Mouse (Mus musculus): ENCODE measurements around the gene Prkce.

DNA sequence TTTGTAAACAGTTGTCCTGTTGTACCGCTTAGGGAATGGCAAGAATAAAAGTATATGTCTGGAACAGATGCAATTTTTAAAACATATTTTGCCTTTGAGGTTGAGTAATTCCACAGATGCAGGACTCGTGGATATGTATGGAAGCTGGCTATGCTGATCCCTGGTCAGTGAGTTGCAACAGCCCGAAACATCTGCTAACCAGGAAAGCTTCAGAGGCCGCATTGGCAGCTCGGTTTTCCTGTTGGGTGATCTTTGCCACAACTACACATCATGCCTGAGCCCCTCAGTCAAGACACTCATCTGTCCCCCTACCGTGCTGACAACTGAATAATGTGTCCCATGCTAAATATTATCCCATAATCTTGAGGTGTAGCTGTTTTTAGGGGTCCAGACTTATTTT is 404.6 kb downstream of the Prkce start:
- TF ChIP-seq CTCF (IDR thresholded peaks at IDR 0.05; ENCODE audit: borderline replicate concordance, extremely low read depth, insufficient read depth, insufficient read length) (no peak), POLR2A (IDR thresholded peaks at IDR 0.05; ENCODE audit: borderline replicate concordance, extremely low read depth, insufficient read depth, insufficient read length, poor library complexity, severe bottlenecking) (no peak)

Data from brain, embryonic 14.5 days (tissue).